Mouse (Mus musculus) gonadal fat pad, adult 2 months (tissue): ENCODE results near the gene Bloc1s4. TPM values are rescaled to one million over a fixed set of nuclear protein-coding genes. Genes with fewer than 3 reads are reported as not detected.

Source experiments
- DNase-seq: peaks from one replicate; pipeline ENCODE4 v3.0.0-alpha.2; 2012; ENCODE audit warnings: low read depth
- polyA plus RNA-seq: library from polyadenylated mRNA; depleted of rRNA; stranded (reverse); fragments of >200 nt; gene quantifications from 2 replicates; pipeline ENCODE4 v1.2.3, GENCODE M21; 2012

Gene Bloc1s4
- polyA plus RNA-seq, 1 experiment = 21.7 TPM

- no peak for DNase-seq
These were observed 8.6 kb downstream of the Bloc1s4 start for GRCm38 (mm10) chr5:36739829-36740228.

- DNase-seq = no peak
These were observed 9.4 kb downstream of the Bloc1s4 start for GRCm38 (mm10) chr5:36738799-36739615.

GRCm38 (mm10) chr5:36737765-36738164, 10.7 kb downstream of the Bloc1s4 start:
- no peak for DNase-seq

- DNase-seq = no peak
These were observed 12.4 kb downstream of the Bloc1s4 start for GRCm38 (mm10) chr5:36736009-36736408.

GRCm38 (mm10) chr5:36735106-36735505, 13.3 kb downstream of the Bloc1s4 start:
- no peak for DNase-seq

GRCm38 (mm10) chr5:36733405-36733804, 15.0 kb downstream of the Bloc1s4 start:
- no peak for DNase-seq

GRCm38 (mm10) chr5:36731901-36732652, 16.4 kb downstream of the Bloc1s4 start:
- DNase-seq = no peak

- no peak for DNase-seq
These were observed 17.8 kb downstream of the Bloc1s4 start for GRCm38 (mm10) chr5:36730689-36731088.

- DNase-seq = no peak
These were observed 18.5 kb downstream of the Bloc1s4 start for GRCm38 (mm10) chr5:36729923-36730322.

GRCm38 (mm10) chr5:36729086-36729473, 19.4 kb downstream of the Bloc1s4 start:
- no peak for DNase-seq

GRCm38 (mm10) chr5:36728403-36729085, 19.9 kb downstream of the Bloc1s4 start:
- DNase-seq = no peak

GRCm38 (mm10) chr5:36727776-36728175, 20.7 kb downstream of the Bloc1s4 start:
- no peak for DNase-seq

GRCm38 (mm10) chr5:36727136-36727535, 21.3 kb downstream of the Bloc1s4 start:
- DNase-seq = no peak

- DNase-seq = no peak
These were observed 22.1 kb downstream of the Bloc1s4 start for GRCm38 (mm10) chr5:36726387-36726801.

GRCm38 (mm10) chr5:36725861-36726260, 22.6 kb downstream of the Bloc1s4 start:
- no peak for DNase-seq

- DNase-seq = peak; percentile 92
These were observed 24.2 kb downstream of the Bloc1s4 start for GRCm38 (mm10) chr5:36724274-36724673.

- DNase-seq = no peak
These were observed 25.1 kb downstream of the Bloc1s4 start for GRCm38 (mm10) chr5:36723356-36723755.

GRCm38 (mm10) chr5:36722415-36722856, 26.0 kb downstream of the Bloc1s4 start:
- peak; percentile 99 for DNase-seq

GRCm38 (mm10) chr5:36720710-36721375, 27.6 kb downstream of the Bloc1s4 start:
- DNase-seq = no peak

GRCm38 (mm10) chr5:36720219-36720618, 28.2 kb downstream of the Bloc1s4 start:
- no peak for DNase-seq

GRCm38 (mm10) chr5:36719601-36720000, 28.8 kb downstream of the Bloc1s4 start:
- no peak for DNase-seq

- DNase-seq = no peak
These were observed 29.3 kb downstream of the Bloc1s4 start for GRCm38 (mm10) chr5:36719135-36719534.
